Mouse (Mus musculus): ENCODE measurements around the gene Tcf20.

Tcf20 gene

GRCm38 (mm10) chr15:82928023-82928422, 59.6 kb downstream of the Tcf20 start:
- no peak for DNase-seq (ENCODE audit: extremely low read depth, low read depth, low spot score)

- no peak for DNase-seq (ENCODE audit: extremely low read depth, low read depth, low spot score)
Measured at GRCm38 (mm10) chr15:82927057-82927456, 60.6 kb downstream of the Tcf20 start.

DNA sequence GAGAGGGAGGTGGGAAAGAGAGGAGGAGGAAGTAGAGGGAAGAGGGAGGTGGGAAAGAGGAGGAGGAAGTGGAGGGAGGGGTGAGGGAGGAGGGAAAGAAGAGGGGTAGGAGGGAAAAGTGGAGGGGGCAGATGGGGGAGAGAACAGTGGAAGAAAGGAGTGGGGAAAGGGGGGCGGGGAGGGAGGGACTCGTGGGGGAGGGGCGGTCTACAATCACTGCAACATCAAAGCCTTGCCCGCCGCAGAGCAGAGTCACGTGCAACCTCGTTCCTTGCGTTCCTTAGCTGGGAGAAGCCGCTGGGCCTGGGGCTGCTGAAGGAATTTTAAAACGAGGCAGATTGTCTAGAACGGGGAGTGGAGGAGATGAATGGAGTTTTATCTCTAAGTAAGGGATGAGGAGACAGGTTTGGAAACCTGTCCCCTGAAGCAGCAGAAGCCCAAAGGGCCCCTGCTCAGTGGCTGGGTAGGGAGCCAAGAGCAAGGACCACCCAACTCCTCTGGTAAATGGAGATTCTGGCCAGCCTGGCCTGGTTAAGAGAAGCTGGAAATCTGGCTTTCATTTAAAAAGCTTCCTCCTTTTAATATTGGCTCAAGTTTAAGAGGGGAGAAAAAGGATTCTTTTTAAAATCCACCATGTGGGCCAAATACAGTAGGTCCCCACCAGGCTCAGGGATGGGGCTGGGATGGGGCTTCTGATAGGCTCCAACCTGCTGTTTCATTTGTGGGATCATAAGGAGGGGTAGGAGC, 62.8 kb downstream of the Tcf20 start:
- no peak for DNase-seq (ENCODE audit: extremely low read depth, low read depth, low spot score)

- no peak for DNase-seq (ENCODE audit: extremely low read depth, low read depth, low spot score)
Measured at GRCm38 (mm10) chr15:82923531-82923930, 64.1 kb downstream of the Tcf20 start.

DNA sequence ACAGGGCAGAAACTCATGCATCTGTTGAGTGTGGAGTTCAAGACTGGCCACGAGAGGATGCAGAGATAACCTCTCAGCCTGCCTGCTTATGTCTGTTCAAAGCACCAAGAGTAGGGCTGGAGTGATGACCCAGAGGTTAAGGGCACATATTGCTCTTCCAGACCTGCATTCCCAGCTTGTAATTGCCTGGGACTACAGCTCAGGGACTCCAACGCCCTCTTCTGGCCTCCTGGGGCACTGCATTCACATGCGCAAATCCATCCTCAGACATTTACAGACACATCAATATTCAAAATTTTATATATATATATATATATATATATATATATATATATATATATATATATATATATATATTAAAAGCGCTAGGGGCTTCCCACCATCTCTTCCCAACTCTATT, 64.9 kb downstream of the Tcf20 start:
- DNase-seq (ENCODE audit: extremely low read depth, low read depth, low spot score) = no peak

- no peak for DNase-seq (ENCODE audit: extremely low read depth, low read depth, low spot score)
Measured at GRCm38 (mm10) chr15:82922052-82922451, 65.6 kb downstream of the Tcf20 start.

DNA sequence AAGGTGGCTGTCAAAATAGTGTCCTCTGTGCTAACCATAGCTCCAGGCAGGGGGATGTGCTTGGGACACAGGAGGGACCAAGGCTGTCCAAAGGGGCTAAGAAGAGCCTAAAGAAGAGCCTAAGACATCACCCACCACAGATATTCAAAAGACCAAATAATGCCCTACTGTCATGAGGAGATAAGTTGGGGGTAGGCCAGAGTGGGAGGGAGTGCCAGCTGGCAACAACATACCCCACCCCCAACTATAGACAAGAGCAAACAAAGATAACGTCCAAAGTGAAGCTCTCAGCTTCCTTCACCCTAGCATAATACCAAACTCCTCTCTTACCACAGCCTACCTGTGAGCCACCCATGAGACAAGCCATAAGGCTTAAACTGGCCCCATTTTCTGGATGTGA, 66.1 kb downstream of the Tcf20 start:
- DNase-seq (ENCODE audit: extremely low read depth, low read depth, low spot score) = no peak

- DNase-seq (ENCODE audit: extremely low read depth, low read depth, low spot score) = no peak
Measured at GRCm38 (mm10) chr15:82920895-82921515, 66.7 kb downstream of the Tcf20 start.

DNA sequence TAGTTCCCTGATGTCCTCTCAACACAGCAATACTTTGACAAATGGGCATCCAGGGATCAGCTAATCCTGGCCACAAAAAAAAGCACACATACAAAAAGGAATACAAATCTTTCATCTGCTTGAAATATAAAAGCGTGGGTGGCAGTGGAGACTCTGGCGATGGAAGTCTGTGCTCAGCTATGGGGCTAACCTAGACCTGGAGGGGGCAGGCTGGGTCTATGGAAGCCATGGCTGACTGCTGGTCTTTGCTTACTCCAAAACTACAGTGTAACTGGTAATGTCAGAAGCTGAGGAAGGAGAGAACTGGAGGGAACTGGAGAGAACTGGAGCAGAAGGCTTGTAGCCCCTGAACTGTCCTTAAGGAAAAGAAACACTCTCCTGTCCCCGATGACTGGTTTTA, 69.7 kb downstream of the Tcf20 start:
- DNase-seq (ENCODE audit: extremely low read depth, low read depth, low spot score) = no peak

DNA sequence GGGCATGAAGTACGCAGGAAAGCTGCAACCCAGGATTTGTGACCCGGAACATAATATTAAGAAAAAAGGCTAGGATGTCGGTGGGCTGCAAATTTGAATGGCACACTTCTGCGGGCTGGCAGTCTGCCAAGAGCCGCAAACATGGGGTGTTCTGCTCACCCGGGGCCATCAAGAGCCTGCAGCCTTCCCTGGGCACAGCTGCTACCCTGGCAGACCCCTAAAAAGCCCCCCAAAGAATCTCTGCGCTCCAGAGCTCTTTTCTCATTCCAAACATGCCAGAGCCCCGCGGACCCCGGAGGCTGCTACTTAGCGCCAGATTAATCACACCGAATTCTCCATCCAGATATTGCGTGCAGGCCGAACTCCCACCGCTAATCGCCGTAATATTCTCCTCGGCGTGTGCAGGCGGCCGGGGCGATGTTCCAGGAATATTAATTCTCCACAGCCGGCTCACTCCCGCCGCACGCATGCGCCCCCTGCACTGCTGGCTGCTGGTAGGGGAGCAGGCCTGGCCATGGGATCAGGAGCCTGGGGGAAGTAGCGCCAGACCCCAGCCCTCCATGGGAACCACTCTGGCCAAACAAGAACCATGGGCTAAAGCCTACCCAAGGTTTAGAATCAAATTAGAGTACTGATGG, 70.3 kb downstream of the Tcf20 start:
- DNase-seq (ENCODE audit: extremely low read depth, low read depth, low spot score) = no peak

- no peak for DNase-seq (ENCODE audit: extremely low read depth, low read depth, low spot score)
Measured at GRCm38 (mm10) chr15:82914455-82914854, 73.2 kb downstream of the Tcf20 start.

GRCm38 (mm10) chr15:82911965-82912337, 75.7 kb downstream of the Tcf20 start:
- no peak for DNase-seq (ENCODE audit: extremely low read depth, low read depth, low spot score)

- no peak for DNase-seq (ENCODE audit: extremely low read depth, low read depth, low spot score)
Measured at GRCm38 (mm10) chr15:82911001-82911964, 76.4 kb downstream of the Tcf20 start.

DNA sequence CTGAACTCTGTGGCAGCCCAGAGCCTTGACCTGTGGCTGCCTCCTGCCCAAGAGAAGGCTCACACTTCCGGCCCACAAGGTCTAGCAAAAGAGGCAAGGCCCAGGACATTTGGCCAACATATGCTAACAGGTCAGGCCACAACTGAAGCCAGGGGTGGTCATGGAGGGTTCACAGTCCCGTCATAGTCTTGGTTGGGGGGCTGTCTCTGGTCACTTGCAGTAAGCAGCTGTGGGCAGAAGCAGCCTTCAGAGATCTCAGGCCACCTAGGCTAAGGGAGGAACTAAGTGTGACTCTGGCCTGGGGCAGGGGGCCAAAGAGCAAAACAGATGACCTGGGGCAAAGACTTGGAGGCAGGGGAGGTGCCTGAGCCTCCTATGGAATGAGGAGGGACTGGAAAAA, 77.1 kb downstream of the Tcf20 start:
- no peak for DNase-seq (ENCODE audit: extremely low read depth, low read depth, low spot score)

DNA sequence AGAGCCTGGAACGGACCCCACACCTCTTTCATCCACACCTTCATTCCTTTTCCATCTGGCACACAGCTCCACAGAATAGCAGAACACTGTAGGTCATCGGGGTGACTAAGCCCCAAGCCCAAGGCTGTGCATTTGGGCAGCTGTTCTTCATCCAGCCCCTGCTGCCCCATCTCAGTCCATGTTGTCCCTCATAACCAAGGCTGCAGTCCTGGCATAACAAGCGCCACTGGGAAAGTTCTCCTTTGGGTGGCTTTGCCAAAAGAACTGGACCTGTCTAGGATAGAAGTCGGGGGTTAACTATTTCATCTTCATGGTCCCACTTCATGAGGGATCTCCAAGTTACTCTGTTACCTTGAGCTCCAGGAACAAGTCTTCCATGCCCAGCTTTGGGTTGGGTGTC, 77.9 kb downstream of the Tcf20 start:
- no peak for DNase-seq (ENCODE audit: extremely low read depth, low read depth, low spot score)

DNA sequence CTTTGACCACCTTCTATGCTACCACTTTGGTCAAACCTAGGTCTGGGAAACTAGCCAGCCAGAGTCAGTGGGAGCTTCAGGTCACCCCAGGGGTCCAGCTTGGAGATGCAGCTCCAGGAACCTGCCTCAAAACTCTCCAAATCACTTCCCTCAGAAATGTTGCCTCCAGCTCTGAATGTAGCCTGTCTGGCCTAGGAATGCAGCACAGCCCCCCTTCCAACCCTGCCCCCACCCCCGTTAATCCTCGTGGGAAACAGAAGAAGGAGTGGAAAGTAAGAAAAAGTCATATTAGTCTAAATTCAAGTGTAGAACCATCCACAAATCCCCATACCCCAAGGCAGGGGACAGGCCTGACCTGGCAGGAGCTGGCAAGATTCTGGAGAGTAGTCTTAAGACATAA, 79.2 kb downstream of the Tcf20 start:
- no peak for DNase-seq (ENCODE audit: extremely low read depth, low read depth, low spot score)

GRCm38 (mm10) chr15:82907306-82907705, 80.4 kb downstream of the Tcf20 start:
- no peak for DNase-seq (ENCODE audit: extremely low read depth, low read depth, low spot score)

- DNase-seq (ENCODE audit: extremely low read depth, low read depth, low spot score) = no peak
Measured at GRCm38 (mm10) chr15:82906574-82907061, 81.1 kb downstream of the Tcf20 start.

GRCm38 (mm10) chr15:82905431-82906395, 82.0 kb downstream of the Tcf20 start:
- DNase-seq (ENCODE audit: extremely low read depth, low read depth, low spot score) = peak; percentile 61

GRCm38 (mm10) chr15:82904526-82904925, 83.1 kb downstream of the Tcf20 start:
- no peak for DNase-seq (ENCODE audit: extremely low read depth, low read depth, low spot score)

Measured in fat pad, adult 2 months (tissue).